Mouse (Mus musculus) testis, adult 2 months (tissue): ENCODE data around the gene Sdk2. TPM values are rescaled to one million over a fixed set of nuclear protein-coding genes. Genes with fewer than 3 reads are reported as not detected.

Experiments
- H3K27ac ChIP-seq: fragments of 200-500 bp; 2 replicates; pipeline ENCODE4 v1.5.1; 2012; ENCODE audit warnings: low read depth, low read length; ENCODE audit not compliant: control insufficient read depth, insufficient read depth
- H3K27me3 ChIP-seq: fragments of 200-500 bp; 2 replicates; pipeline ENCODE4 v1.6.1; 2012; ENCODE audit warnings: mild to moderate bottlenecking, low read length, moderate library complexity; ENCODE audit not compliant: control insufficient read depth, insufficient read depth
- H3K36me3 ChIP-seq: fragments of 200-500 bp; 2 replicates; pipeline ENCODE4 v1.6.1; 2012; ENCODE audit warnings: mild to moderate bottlenecking, low read length; ENCODE audit not compliant: control insufficient read depth, insufficient read depth
- H3K4me1 ChIP-seq: fragments of 200-500 bp; 2 replicates; pipeline ENCODE4 v1.6.1; 2012; ENCODE audit warnings: low read length; ENCODE audit not compliant: control insufficient read depth, insufficient read depth
- H3K4me3 ChIP-seq: fragments of 200-500 bp; 2 replicates; pipeline ENCODE4 v1.5.1; 2012; ENCODE audit warnings: low read depth, mild to moderate bottlenecking, low read length, moderate library complexity, mixed read lengths; ENCODE audit not compliant: control insufficient read depth
- CTCF ChIP-seq: fragments of 200-500 bp; IDR thresholded peaks from 2 replicates; pipeline ENCODE4 v1.5.1; 2012; ENCODE audit warnings: low read depth, mild to moderate bottlenecking, inconsistent platforms, low read length, moderate library complexity; ENCODE audit not compliant: control insufficient read depth, insufficient read depth, insufficient replicate concordance
- POLR2A ChIP-seq: fragments of 200-500 bp; IDR thresholded peaks from 2 replicates; pipeline ENCODE4 v1.6.1; 2012; ENCODE audit warnings: low read depth, mild to moderate bottlenecking, inconsistent platforms, low read length, moderate library complexity; ENCODE audit not compliant: control insufficient read depth
- polyA plus RNA-seq: library from polyadenylated mRNA; depleted of rRNA; stranded (reverse); fragments of >200 nt; gene quantifications from 2 replicates; pipeline ENCODE4 v1.2.3, GENCODE M21; 2012

Gene Sdk2
- polyA plus RNA-seq, 1 experiment, result 7.8 TPM

GRCm38 (mm10) chr11:114025056-114025455 lies 41.8 kb downstream of the Sdk2 start:
- Histone ChIP-seq H3K4me1 (no peaks in the 10 kb centered on the region), H3K4me3 (no peak overlapping the region), H3K27me3 (no peaks in the 10 kb centered on the region), H3K36me3 (no peaks in the 10 kb centered on the region), H3K27ac (no peak overlapping the region)
- TF ChIP-seq CTCF, result no peak
- TF ChIP-seq POLR2A, result no peak

- no peaks in the 10 kb centered on the region for H3K4me1 ChIP-seq
- H3K27ac ChIP-seq, result no peak overlapping the region
Observed at GRCm38 (mm10) chr11:114023965-114024364, 42.9 kb downstream of the Sdk2 start.

DNA sequence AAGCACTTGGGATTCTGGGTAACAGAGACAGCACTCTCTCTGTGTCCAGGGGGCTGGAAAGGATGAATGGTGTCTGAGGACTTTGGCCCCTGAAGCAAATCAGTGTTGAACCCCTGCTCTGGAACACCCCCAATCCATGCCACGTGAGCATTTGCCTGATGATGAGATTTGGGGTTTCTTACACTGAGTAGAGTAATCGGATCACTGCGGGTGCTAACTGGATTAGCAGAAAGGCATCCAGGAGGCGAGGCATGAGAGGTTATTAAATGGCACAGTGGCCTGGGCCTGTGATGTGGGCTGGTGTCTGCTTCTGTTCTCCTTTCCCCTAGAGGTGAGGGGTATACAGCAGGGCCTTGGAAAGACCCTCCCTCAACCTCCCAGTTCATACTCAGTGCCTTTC lies 44.7 kb downstream of the Sdk2 start:
- TF ChIP-seq POLR2A (no peak), CTCF (no peak)
- H3K4me3 ChIP-seq, result no peak overlapping the region
- H3K36me3 ChIP-seq, result no peaks in the 10 kb centered on the region
- no peaks in the 10 kb centered on the region for H3K4me1 ChIP-seq
- H3K27me3 ChIP-seq, result no peaks in the 10 kb centered on the region
- H3K27ac ChIP-seq, result no peak overlapping the region

More at GRCm38 (mm10) chr11:114023965-114024364, 42.9 kb downstream of the Sdk2 start:
- H3K36me3 ChIP-seq, result no peaks in the 10 kb centered on the region
- H3K27me3 ChIP-seq, result no peaks in the 10 kb centered on the region
- no peak overlapping the region for H3K4me3 ChIP-seq
- TF ChIP-seq CTCF, result no peak
- no peak for TF ChIP-seq POLR2A

DNA sequence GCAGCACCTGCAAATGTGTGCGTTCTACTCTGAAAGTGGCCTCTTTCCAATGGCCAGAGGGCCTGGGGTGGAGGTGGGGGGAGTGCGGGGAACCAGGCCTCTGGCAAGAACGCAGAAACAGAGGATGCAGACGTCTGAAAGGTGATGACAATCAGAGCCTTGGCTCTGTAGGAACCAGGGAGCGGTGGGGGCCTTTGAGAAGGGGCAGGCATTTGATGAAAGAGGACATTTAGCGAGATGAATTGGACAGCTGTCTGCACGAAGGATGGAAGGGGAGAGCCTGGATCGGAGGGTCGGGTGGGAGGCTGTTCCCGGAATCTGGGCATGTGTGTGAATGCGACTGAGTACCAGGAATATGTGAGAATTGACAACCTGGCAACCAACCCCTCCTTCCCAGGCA lies 47.8 kb downstream of the Sdk2 start:
- Histone ChIP-seq H3K4me3 (no peak overlapping the region), H3K4me1 (no peaks in the 10 kb centered on the region), H3K27me3 (no peaks in the 10 kb centered on the region), H3K36me3 (no peaks in the 10 kb centered on the region), H3K27ac (no peak overlapping the region)
- TF ChIP-seq POLR2A (no peak), CTCF (no peak)

DNA sequence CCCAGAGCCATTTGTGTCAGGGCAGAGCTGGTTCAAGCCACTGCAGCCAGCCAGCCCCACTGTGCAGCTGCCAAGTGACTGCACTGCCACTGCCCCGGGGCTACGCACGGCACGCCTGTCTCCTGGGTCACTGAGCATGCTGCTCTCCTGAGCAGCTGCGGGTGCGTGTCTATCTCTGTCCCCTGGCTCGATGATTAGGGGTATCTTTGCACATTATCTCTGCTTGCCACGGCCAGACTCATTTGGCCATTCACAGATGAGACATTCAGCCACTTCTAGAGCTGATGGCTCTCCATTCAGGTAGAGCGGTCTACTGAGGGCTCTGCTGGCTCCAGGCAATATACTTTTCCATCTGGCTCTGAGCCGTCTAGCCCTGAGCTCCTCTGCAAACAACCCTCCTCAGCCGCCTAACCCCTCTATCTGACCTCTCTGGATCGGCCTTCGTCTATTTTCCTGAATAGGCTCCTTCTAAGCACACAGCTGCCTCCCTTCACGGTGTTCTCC lies 49.9 kb downstream of the Sdk2 start:
- no peaks in the 10 kb centered on the region for H3K36me3 ChIP-seq
- H3K4me1 ChIP-seq, result no peaks in the 10 kb centered on the region
- H3K27me3 ChIP-seq, result no peaks in the 10 kb centered on the region
- no peak for TF ChIP-seq CTCF
- no peak for TF ChIP-seq POLR2A
- no peak overlapping the region for H3K27ac ChIP-seq
- H3K4me3 ChIP-seq, result no peak overlapping the region

DNA sequence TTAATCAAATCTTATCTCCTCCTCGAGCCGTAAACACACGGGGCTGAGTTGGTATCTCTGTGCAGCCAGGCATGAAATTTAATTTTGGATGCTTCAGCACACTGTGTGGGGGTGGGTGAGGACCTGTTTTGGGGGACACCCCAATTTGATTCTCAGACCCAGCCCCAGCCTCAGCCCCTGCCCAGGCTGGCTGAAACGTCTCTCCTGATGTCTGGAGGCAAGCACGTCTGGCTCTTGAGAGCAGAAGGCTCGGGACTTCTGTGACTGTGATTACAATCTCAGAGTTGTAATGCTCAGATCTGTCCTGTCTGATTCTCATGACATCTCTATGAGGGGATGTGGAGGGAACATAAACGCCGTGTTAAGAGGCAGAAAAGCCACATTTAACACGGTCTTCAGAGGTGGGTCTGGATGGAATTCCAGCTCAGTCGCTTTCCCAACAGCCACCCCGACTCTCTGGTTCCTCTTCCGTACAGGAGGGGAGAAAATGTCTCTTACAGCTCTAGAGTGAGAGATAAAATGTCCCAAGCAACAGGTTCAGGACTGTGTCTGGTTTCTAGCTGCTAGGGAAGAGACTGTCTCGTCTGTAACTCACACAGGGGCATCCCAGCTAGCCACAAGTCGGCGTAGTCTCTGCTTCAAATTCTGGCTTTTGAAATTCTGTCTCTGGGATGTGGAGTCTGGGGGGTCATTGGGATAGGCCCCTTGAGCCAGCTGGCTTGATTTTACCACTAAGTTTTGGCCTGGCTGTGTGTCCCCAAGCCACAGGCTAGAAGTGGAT lies 50.5 kb downstream of the Sdk2 start:
- no peaks in the 10 kb centered on the region for H3K36me3 ChIP-seq
- no peak overlapping the region for H3K27ac ChIP-seq
- H3K27me3 ChIP-seq, result no peaks in the 10 kb centered on the region
- no peaks in the 10 kb centered on the region for H3K4me1 ChIP-seq
- no peak for TF ChIP-seq CTCF
- H3K4me3 ChIP-seq, result no peak overlapping the region

DNA sequence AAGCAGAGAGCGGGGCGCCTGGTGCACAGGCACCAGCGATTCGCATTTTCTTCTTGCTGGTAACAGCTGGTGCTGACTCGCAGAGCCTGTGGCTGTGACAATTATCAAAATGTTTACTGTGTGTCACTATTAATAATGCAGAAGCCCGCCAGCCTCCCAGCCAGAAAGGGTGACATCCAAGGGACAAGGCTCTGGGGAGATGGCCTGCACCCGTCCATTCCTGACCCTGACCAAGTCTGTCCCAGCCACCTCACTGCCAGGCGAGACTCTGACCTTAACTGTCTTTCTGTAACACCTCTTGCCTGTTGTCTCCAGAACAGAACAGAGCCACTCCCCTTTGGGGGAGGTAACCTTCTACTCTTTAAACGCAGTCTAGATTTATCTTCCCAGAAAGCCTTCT lies 55.3 kb downstream of the Sdk2 start:
- no peak overlapping the region for H3K27ac ChIP-seq

More for the DNA sequence above, 55.3 kb downstream of the Sdk2 start:
- TF ChIP-seq CTCF, result no peak
- no peak for TF ChIP-seq POLR2A
- H3K27me3 ChIP-seq, result no peaks in the 10 kb centered on the region
- no peaks in the 10 kb centered on the region for H3K36me3 ChIP-seq
- no peak overlapping the region for H3K4me3 ChIP-seq
- no peaks in the 10 kb centered on the region for H3K4me1 ChIP-seq
